Mouse (Mus musculus): ENCODE data around the gene Col6a4. TPM values are rescaled to one million over a fixed set of nuclear protein-coding genes. Genes with fewer than 3 reads are reported as not detected.
A peak's percentile ranks its signal among the peaks of the same experiment; 100 is the strongest.

Gene Col6a4
- total RNA-seq, 1 experiment from 2014 or later = 0.30 TPM

GRCm38 (mm10) chr9:106073956-106074355 lies 22.6 kb downstream of the Col6a4 start:
- no peak for DNase-seq

- no peak for DNase-seq
These were observed 24.9 kb downstream of the Col6a4 start for GRCm38 (mm10) chr9:106071651-106072050.

- no peak for DNase-seq
These were observed 43.1 kb downstream of the Col6a4 start for GRCm38 (mm10) chr9:106053446-106053845.

GRCm38 (mm10) chr9:106043921-106044503 lies 52.6 kb downstream of the Col6a4 start:
- DNase-seq = no peak

- peak; percentile 12 for DNase-seq
These were observed 56.5 kb downstream of the Col6a4 start for GRCm38 (mm10) chr9:106039915-106040659.

GRCm38 (mm10) chr9:106039276-106039675 lies 57.3 kb downstream of the Col6a4 start:
- no peak for DNase-seq

GRCm38 (mm10) chr9:106038865-106039264 lies 57.7 kb downstream of the Col6a4 start:
- peak; percentile 75 for DNase-seq

- peak; percentile 38 for DNase-seq
These were observed 80.9 kb downstream of the Col6a4 start for GRCm38 (mm10) chr9:106015666-106016065.

GRCm38 (mm10) chr9:106013139-106013538 lies 83.4 kb downstream of the Col6a4 start:
- DNase-seq = no peak

- no peak for DNase-seq
These were observed 98.6 kb downstream of the Col6a4 start for GRCm38 (mm10) chr9:105997955-105998354.

GRCm38 (mm10) chr9:105992425-105992824 lies 104.2 kb downstream of the Col6a4 start:
- no peak for DNase-seq

GRCm38 (mm10) chr9:105990099-105990498 lies 106.5 kb downstream of the Col6a4 start:
- no peak for DNase-seq

GRCm38 (mm10) chr9:105989468-105989867 lies 107.1 kb downstream of the Col6a4 start:
- no peak for DNase-seq

- DNase-seq = no peak
These were observed 108.5 kb downstream of the Col6a4 start for GRCm38 (mm10) chr9:105988096-105988495.

- DNase-seq = no peak
These were observed 111.6 kb downstream of the Col6a4 start for GRCm38 (mm10) chr9:105984931-105985519.

GRCm38 (mm10) chr9:105978479-105978878 lies 118.1 kb downstream of the Col6a4 start:
- no peak for DNase-seq

- no peak for DNase-seq
These were observed 119.7 kb downstream of the Col6a4 start for GRCm38 (mm10) chr9:105976871-105977270.

- DNase-seq = no peak
These were observed 120.3 kb downstream of the Col6a4 start for GRCm38 (mm10) chr9:105976314-105976713.

- DNase-seq = no peak
These were observed 122.8 kb downstream of the Col6a4 start for GRCm38 (mm10) chr9:105973736-105974135.

- DNase-seq = no peak
These were observed 124.6 kb downstream of the Col6a4 start for GRCm38 (mm10) chr9:105972031-105972430.

- no peak for DNase-seq
These were observed 125.2 kb downstream of the Col6a4 start for GRCm38 (mm10) chr9:105971351-105971894.

- DNase-seq = peak; percentile 8
These were observed 125.7 kb downstream of the Col6a4 start for GRCm38 (mm10) chr9:105970901-105971300.

GRCm38 (mm10) chr9:105967976-105968375 lies 128.6 kb downstream of the Col6a4 start:
- DNase-seq = no peak

All from adrenal gland, postnatal 14 days (tissue).